Mouse (Mus musculus) gastrocnemius, adult 2 months (tissue): ENCODE results near the gene Itsn1. TPM values are rescaled to one million over a fixed set of nuclear protein-coding genes. Genes with fewer than 3 reads are reported as not detected.

ENCODE experiments used
- DNase-seq: peaks from one replicate; pipeline ENCODE4 v3.0.0; 2022
- H3K27ac ChIP-seq: fragments of 200-600 bp; 2 replicates; pipeline ENCODE4 v1.8.1; 2022; ENCODE audit warnings: mild to moderate bottlenecking
- H3K4me3 ChIP-seq: fragments of 200-600 bp; 2 replicates; pipeline ENCODE4 v1.8.1; 2022; ENCODE audit warnings: mild to moderate bottlenecking, moderate library complexity
- CTCF ChIP-seq: fragments of 200-600 bp; IDR thresholded peaks from 2 replicates; pipeline ENCODE4 v1.8.1; 2022; ENCODE audit warnings: antibody characterized with exemption, mild to moderate bottlenecking, moderate library complexity
- intact Hi-C: fragments of 180-260 bp; cut with DNase I; formaldehyde crosslinking; loops from one replicate; pipeline ENCODE4 v1.15.1; 2025
- total RNA-seq, 2 experiments: library from RNA; stranded (reverse); gene quantifications; 2 replicates each; pipeline ENCODE4 v1.2.3; 2021

Itsn1 gene
- total RNA-seq, 2 experiments from 2014 or later: 60.2 to 66.1 TPM

GRCm38 (mm10) chr16:91880869-91881767 lies 152.0 kb downstream of the Itsn1 start:
- Histone ChIP-seq H3K4me3 (no peak overlapping the region), H3K27ac (no peak overlapping the region)
- no peak for DNase-seq
- intact Hi-C loops: loop anchor here (5.0 kb wide), 2 partner anchors 34 to 154 kb away; partner anchors contain the start of genes Cryzl1 and Itsn1
- TF ChIP-seq CTCF: no peak

- TF ChIP-seq CTCF: no peak
- intact Hi-C loops: loop anchor here (5.0 kb wide), 2 partner anchors 35 to 155 kb away; partner anchors contain the start of genes Cryzl1 and Itsn1
- DNase-seq: peak; percentile 62
These were observed 153.2 kb downstream of the Itsn1 start for GRCm38 (mm10) chr16:91882168-91882859.

GRCm38 (mm10) chr16:91883636-91884035 lies 154.6 kb downstream of the Itsn1 start:
- no peak for TF ChIP-seq CTCF
- no peak overlapping the region for H3K4me3 ChIP-seq
- DNase-seq: no peak
- intact Hi-C loops: loop anchor here (5.0 kb wide), 2 partner anchors 36 to 156 kb away; partner anchors contain the start of genes Cryzl1 and Itsn1
- no peak overlapping the region for H3K27ac ChIP-seq

More at GRCm38 (mm10) chr16:91882168-91882859, 153.2 kb downstream of the Itsn1 start:
- peak overlapping the region; percentile 43 for H3K4me3 ChIP-seq
- H3K27ac ChIP-seq: peak overlapping the region; percentile 31

- peak; percentile 69 for TF ChIP-seq CTCF
- H3K27ac ChIP-seq: no peak overlapping the region
- intact Hi-C loops: loop anchor here (5.0 kb wide), 2 partner anchors 37 to 157 kb away; partner anchors contain the start of genes Cryzl1 and Itsn1
- DNase-seq: peak; percentile 53
- H3K4me3 ChIP-seq: no peak overlapping the region
These were observed 155.1 kb downstream of the Itsn1 start for GRCm38 (mm10) chr16:91884196-91884595.

GRCm38 (mm10) chr16:91885389-91886122 lies 156.5 kb downstream of the Itsn1 start:
- peak overlapping the region; percentile 38 for H3K4me3 ChIP-seq
- intact Hi-C loops: no loop called here
- 0 out of 2 replicates have a peak overlapping the region, but pooled peaks have one; percentile 1 for H3K27ac ChIP-seq
- DNase-seq: no peak
- peak; percentile 77 for TF ChIP-seq CTCF

- DNase-seq: no peak
- intact Hi-C loops: no loop called here
- TF ChIP-seq CTCF: no peak
- H3K4me3 ChIP-seq: no peak overlapping the region
- H3K27ac ChIP-seq: no peak overlapping the region
These were observed 159.3 kb downstream of the Itsn1 start for GRCm38 (mm10) chr16:91888368-91888767.

- DNase-seq: peak; percentile 55
- Histone ChIP-seq H3K27ac (no peak overlapping the region), H3K4me3 (no peak overlapping the region)
- no peak for TF ChIP-seq CTCF
- intact Hi-C loops: no loop called here
These were observed 160.8 kb downstream of the Itsn1 start for GRCm38 (mm10) chr16:91889831-91890230.

- Histone ChIP-seq H3K27ac (no peak overlapping the region), H3K4me3 (no peak overlapping the region)
- TF ChIP-seq CTCF: no peak
- DNase-seq: no peak
- intact Hi-C loops: no loop called here
These were observed 162.1 kb downstream of the Itsn1 start for GRCm38 (mm10) chr16:91891218-91891617.

GRCm38 (mm10) chr16:91896426-91896830 lies 167.3 kb downstream of the Itsn1 start:
- Histone ChIP-seq H3K4me3 (no peak overlapping the region), H3K27ac (no peak overlapping the region)
- intact Hi-C loops: no loop called here
- no peak for DNase-seq
- TF ChIP-seq CTCF: no peak

- peak overlapping the region; percentile 56 for H3K27ac ChIP-seq
- intact Hi-C loops: no loop called here
- TF ChIP-seq CTCF: peak; percentile 12; the same call in 1 of the 2 replicates
- H3K4me3 ChIP-seq: no peak overlapping the region
- peak; percentile 87 for DNase-seq
These were observed 170.1 kb downstream of the Itsn1 start for GRCm38 (mm10) chr16:91898850-91899848.

GRCm38 (mm10) chr16:91900274-91900673 lies 171.2 kb downstream of the Itsn1 start:
- intact Hi-C loops: no loop called here
- H3K4me3 ChIP-seq: no peak overlapping the region
- no peak for TF ChIP-seq CTCF
- no peak overlapping the region for H3K27ac ChIP-seq
- no peak for DNase-seq
